Mouse (Mus musculus) heart, postnatal 0 days (tissue): ENCODE measurements around the gene Mcm3ap. TPM values are rescaled to one million over a fixed set of nuclear protein-coding genes. Genes with fewer than 3 reads are reported as not detected.

Experiments
- ATAC-seq: fragments of 200-750 bp; cut with Nextera tagmentation; 2 replicates; pipeline ENCODE4 v1.8.0; 2017; ENCODE audit warnings: low read depth, moderate number of reproducible peaks, moderate library complexity; ENCODE audit not compliant: insufficient read depth
- DNase-seq: peaks from one replicate; pipeline ENCODE4 v3.0.0-alpha.2; 2016; ENCODE audit warnings: low spot score
- H3K27ac ChIP-seq: fragments of 300-500 bp; sonication (generic); 2 replicates; pipeline ENCODE4 v1.5.1; 2014; ENCODE audit warnings: low read depth, mild to moderate bottlenecking
- H3K27me3 ChIP-seq: fragments of 300-500 bp; sonication (generic); 2 replicates; pipeline ENCODE4 v1.6.1; 2014; ENCODE audit warnings: low read length, mixed read lengths; ENCODE audit not compliant: control insufficient read depth, insufficient read depth
- H3K36me3 ChIP-seq: fragments of 300-500 bp; sonication (generic); replicated peaks from 2 replicates; pipeline ENCODE4 v1.6.1; 2014; ENCODE audit warnings: low read length, mixed read lengths; ENCODE audit not compliant: control insufficient read depth, insufficient read depth
- H3K4me1 ChIP-seq: fragments of 300-500 bp; sonication (generic); 2 replicates; pipeline ENCODE4 v1.6.1; 2014; ENCODE audit warnings: antibody characterized with exemption; ENCODE audit not compliant: control insufficient read depth, insufficient read depth
- H3K4me2 ChIP-seq: fragments of 300-500 bp; sonication (generic); 2 replicates; pipeline ENCODE4 v1.6.1; 2014; ENCODE audit warnings: low read depth, mild to moderate bottlenecking, low read length, moderate library complexity
- H3K4me3 ChIP-seq: fragments of 300-500 bp; sonication (generic); 2 replicates; pipeline ENCODE4 v1.5.1; 2014; ENCODE audit warnings: low read depth, low read length
- H3K9ac ChIP-seq: fragments of 300-500 bp; sonication (generic); replicated peaks from 2 replicates; pipeline ENCODE4 v1.6.1; 2014; ENCODE audit warnings: low read depth, low read length, mixed read lengths
- H3K9me3 ChIP-seq: fragments of 300-500 bp; sonication (generic); replicated peaks from 2 replicates; pipeline ENCODE4 v1.6.1; 2016; ENCODE audit warnings: low read length; ENCODE audit not compliant: control insufficient read depth
- CTCF ChIP-seq: IDR thresholded peaks from 2 replicates; pipeline ENCODE4 v1.5.1; 2016; ENCODE audit warnings: antibody characterized with exemption, control low read depth, low read depth
- EP300 ChIP-seq: IDR thresholded peaks from 2 replicates; pipeline ENCODE4 v1.6.1; 2016; ENCODE audit warnings: antibody characterized with exemption, low read depth
- WGBS: fragments of 180-500 bp; shearing (Covaris S2); extraction: QIAGEN DNeasy Blood & Tissue Kit; methylation state at CpG from one replicate; pipeline ENCODE4 v1.1.7; 2014; 5-methylcytosine and 5-hydroxymethylcytosine counted together
- polyA plus RNA-seq: library from polyadenylated mRNA; unstranded; fragments of >200 nt; fragmentation: Nextera tagmentation; extraction: Ambion mirVana; gene quantifications from 2 replicates; pipeline ENCODE4 v1.2.1, GENCODE M21; 2015
- total RNA-seq: library from RNA; depleted of rRNA; stranded (reverse); fragments of >200 nt; gene quantifications from 2 replicates; pipeline ENCODE4 v1.2.3, GENCODE M21; 2014; ENCODE audit warnings: low replicate concordance; rRNA removed

The Mcm3ap gene
- total RNA-seq (42.0 and 58.6 TPM in 2 replicates), polyA plus RNA-seq (28.6 and 30.9 TPM in 2 replicates)

DNA sequence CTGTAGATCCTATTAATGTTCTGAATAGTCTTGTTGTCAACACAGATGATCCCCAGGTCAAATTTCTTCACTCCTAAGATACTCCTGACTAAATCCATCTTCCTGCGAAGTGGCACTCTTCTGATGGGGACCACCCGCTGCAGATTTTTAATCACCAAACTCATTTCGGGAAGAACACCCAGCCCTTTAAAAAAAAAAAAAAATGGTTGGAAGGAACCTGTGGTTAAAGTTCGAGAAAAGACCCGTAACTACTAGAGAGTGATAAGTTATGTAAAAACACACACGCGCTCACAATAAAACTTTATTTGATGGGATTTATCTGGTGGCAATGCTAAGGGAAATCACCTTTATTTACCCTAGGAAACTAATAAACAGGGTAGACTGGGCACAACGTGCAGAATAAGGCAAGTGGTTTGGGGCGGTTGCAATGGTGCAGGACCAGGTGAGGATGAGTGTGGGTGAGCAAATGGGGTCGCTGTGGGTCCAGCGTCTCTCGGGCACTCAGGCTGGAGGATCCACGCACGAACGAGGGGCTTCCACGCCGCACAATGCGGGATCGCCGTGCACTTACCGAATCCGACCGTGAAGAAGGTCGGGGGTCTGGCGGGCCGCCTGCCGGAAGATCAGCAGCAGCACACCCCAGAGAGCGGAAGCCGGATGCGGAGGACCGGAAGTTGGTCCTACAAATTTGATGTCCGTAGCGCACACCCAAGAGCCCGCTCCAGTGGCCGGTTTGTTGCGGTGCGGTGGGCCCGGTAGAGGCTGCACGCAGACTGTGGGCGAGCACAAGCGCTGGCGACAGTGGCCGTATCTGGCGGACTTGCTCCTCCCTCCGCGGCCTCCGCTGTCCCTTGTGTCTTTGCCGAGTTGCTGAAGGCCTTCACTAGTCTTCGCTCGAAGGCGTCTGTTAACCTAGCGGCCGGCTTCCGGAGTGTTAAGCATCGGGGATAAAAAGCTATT is at the start of gene Mcm3ap, which contains the start of gene Ybey:
Gene Mcm3ap, plus strand, starts transcription at position 725 of the 960 bp plus-strand sequence.
Gene Ybey, minus strand, starts transcription at position 912 of the 960 bp plus-strand sequence.
- TF ChIP-seq CTCF (peak; percentile 30), EP300 (peak; percentile 59; the same call in 1 of the 2 replicates)
- Histone ChIP-seq H3K4me3 (peak within 1 kb of the TSS; percentile 77), H3K27ac (peak within 1 kb of the TSS; percentile 87), H3K4me2 (peak within 1 kb of the TSS; percentile 73), H3K9ac (peak within 1 kb of the TSS; percentile 86), H3K4me1 (no peaks in the 10 kb centered on the region), H3K27me3 (no peaks in the 10 kb centered on the region), H3K36me3 (peaks cover 27% of the 10 kb centered on the region), H3K9me3 (no peaks in the 10 kb centered on the region)
- peak; percentile 90 for DNase-seq
- WGBS = under 1% methylated on average over 55 of the region's 55 CpGs
- ATAC-seq = peak; percentile 96

DNA sequence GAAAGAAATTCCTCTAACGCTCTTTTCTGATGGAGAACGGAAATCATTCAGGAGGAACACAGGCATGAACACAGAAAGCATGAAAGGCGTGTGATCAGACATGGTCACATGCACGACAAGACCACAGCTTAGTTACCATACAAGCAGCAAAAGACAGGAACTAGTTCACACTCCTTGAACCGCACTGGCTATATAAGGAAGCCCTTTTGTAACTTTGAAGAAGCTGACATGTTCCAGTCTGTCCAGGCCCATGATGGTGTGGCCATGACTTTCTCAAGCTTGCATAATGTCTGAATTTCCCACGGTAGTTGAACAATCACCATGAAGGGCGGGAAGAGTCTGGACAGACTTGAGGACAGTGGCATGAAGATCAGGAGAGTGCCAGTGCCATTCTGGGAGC is 43.1 kb upstream of the Mcm3ap start:
- ATAC-seq (no peak), DNase-seq (no peak)
- Histone ChIP-seq H3K36me3 (peaks cover 89% of the 10 kb centered on the region), H3K9ac (no peak overlapping the region), H3K4me1 (no peaks in the 10 kb centered on the region), H3K4me2 (no peak overlapping the region), H3K4me3 (no peak overlapping the region), H3K27me3 (no peaks in the 10 kb centered on the region), H3K9me3 (no peaks in the 10 kb centered on the region), H3K27ac (no peak overlapping the region)
- WGBS = 92% methylated on average over 7 of the region's 7 CpGs
- TF ChIP-seq CTCF (no peak), EP300 (no peak)

DNA sequence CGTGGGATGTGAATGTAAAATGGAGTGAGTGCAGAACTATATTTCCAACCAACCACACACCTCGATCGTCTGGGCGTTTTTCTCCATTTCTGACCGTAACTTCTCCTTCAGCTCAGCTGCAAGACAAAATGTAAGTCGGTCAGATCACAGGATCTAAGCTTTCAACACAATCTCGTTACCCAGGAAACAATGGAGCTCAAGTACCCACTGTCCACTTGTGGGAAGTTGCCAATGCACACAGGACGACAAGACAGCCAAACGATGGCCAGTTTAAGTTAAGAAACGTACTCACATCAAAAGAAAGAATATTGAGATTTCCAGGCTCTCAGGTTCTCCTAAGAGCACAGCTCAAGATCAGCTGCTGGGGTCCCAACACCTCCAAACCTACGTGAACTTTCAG is 34.8 kb upstream of the Mcm3ap start:
- H3K9me3 ChIP-seq = no peaks in the 10 kb centered on the region
- ATAC-seq (no peak), DNase-seq (no peak)
- peaks cover 97% of the 10 kb centered on the region for H3K36me3 ChIP-seq
- H3K9ac ChIP-seq = no peak overlapping the region
- no peak overlapping the region for H3K4me2 ChIP-seq
- no peaks in the 10 kb centered on the region for H3K27me3 ChIP-seq
- WGBS = 90% methylated on average over 11 of the region's 11 CpGs
- no peak overlapping the region for H3K4me3 ChIP-seq
- no peak for TF ChIP-seq EP300
- no peak for TF ChIP-seq CTCF
- no peak overlapping the region for H3K27ac ChIP-seq
- no peaks in the 10 kb centered on the region for H3K4me1 ChIP-seq

DNA sequence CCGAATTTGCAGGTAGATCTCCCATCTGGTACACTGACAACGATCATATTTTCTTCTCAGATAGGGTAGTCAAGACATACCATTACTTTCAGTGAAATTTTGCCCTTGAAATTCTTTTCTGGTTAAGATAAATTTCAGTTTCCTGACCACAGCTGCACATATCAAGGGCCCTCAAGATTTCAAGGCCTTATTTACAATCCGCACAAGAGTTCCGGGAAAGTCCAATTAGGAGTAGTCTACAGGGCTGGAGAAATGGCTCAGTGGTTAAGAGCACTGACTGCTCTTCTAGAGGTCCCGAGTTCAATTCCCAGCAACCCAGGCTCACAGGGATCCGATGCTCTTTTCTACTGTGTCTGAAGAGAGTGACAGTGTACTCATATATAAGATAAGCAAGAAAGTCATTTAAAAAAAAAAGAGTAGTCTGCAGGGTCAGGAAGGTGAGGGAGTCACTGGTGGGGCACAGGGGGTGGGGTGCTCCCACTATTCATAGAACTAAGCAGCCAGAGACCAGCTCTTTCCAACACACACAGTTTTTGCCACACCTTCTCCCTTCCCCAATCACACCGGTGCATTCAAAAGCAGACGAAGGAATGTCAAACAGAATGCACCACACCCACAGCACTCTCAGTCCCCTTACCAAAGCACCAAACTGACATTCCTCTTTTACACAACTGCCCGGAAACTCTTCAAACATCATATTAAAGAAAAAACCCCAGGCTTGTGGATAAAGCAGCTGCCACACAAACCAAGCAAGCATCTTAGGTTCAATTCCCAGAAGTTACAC is 29.4 kb upstream of the Mcm3ap start:
- Histone ChIP-seq H3K27ac (no peak overlapping the region), H3K9me3 (no peaks in the 10 kb centered on the region), H3K9ac (no peak overlapping the region), H3K4me1 (peaks cover 21% of the 10 kb centered on the region), H3K27me3 (no peaks in the 10 kb centered on the region), H3K36me3 (peaks cover 56% of the 10 kb centered on the region), H3K4me3 (no peak overlapping the region), H3K4me2 (no peak overlapping the region)
- ATAC-seq (no peak), DNase-seq (no peak)
- no peak for TF ChIP-seq CTCF
- TF ChIP-seq EP300 = no peak
- 85% methylated on average over 9 of the region's 9 CpGs for WGBS

DNA sequence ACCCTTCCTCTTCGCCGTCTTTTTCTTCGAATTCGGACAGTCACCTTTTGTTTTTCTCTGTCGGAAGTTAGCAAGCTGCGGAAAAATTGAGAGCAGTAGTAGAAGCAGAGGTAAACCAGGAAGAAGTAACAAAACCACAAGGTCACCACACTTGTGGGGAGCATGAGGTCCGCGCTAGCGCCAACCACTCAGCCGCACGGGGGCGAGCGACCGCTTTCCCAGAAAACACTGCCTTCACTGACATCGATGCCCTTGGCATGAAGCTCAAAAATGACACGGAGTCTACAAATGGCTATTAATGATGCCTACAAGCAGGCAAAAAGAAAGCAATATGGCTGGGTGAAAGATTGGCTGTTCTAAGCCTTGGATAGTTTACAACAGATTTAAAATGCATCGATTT is 28.4 kb upstream of the Mcm3ap start, which contains the start of gene AC141477.1:
Gene AC141477.1, minus strand, starts transcription at position 164 of the 400 bp plus-strand sequence.
- TF ChIP-seq CTCF (no peak), EP300 (no peak)
- Histone ChIP-seq H3K4me1 (peaks cover 21% of the 10 kb centered on the region), H3K9me3 (no peaks in the 10 kb centered on the region), H3K4me2 (peak within 1 kb of the TSS; percentile 89; the same call in 1 of the 2 replicates), H3K27ac (no peak within 1 kb of the TSS), H3K9ac (no peak within 1 kb of the TSS), H3K27me3 (no peaks in the 10 kb centered on the region), H3K36me3 (peaks cover 46% of the 10 kb centered on the region), H3K4me3 (no peak within 1 kb of the TSS)
- ATAC-seq (no peak), DNase-seq (no peak)
- 93% methylated on average over 17 of the region's 17 CpGs for WGBS
